Mouse (Mus musculus) CD4-positive, CD25-positive, alpha-beta regulatory T cell, adult 2 months (primary cell): ENCODE results near the gene Frmd4b.

ENCODE experiments used
- DNase-seq: peaks from one replicate; pipeline ENCODE4 v3.0.0-alpha.2; 2012; ENCODE audit warnings: low read depth, low spot score

The Frmd4b gene

DNA sequence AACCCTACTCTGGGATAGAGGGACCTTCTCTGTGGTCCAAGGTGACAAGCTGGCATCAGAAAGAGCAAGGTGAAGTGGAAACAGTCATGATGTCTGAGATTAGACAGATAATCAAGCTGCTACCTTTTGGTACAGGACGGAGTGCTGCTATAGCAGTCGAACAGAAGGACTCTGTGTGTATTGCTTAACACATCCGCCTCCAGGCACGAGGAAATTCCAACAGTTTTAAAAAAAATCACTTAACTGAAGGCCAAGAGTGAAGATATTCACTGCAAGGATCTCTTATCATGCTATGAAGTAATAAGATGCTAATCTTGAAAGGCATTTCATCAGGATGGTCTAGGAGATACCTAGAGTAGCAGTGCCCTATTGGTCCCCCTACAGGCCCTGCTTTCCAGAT, 298.3 kb downstream of the Frmd4b start:
- no peak for DNase-seq

DNA sequence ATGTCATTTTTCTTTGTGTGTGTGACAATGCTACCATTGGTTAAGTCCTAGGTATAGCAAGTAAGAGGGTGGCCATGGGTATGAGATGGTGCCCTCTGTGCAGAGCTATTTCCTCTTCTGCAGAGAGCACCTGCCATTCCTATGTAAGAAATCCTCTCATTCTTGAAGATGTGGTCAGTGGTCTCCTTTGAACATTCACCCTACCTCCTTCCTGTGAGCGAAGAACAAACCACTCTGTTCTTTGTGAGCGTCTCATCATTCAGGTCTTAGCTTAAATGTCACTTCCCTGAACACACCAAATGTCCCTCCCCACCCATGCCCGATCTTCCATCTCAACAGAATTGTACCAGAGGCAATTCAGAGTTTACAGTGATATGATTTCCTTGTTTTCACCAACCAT, 299.4 kb downstream of the Frmd4b start:
- peak; percentile 43 for DNase-seq

DNA sequence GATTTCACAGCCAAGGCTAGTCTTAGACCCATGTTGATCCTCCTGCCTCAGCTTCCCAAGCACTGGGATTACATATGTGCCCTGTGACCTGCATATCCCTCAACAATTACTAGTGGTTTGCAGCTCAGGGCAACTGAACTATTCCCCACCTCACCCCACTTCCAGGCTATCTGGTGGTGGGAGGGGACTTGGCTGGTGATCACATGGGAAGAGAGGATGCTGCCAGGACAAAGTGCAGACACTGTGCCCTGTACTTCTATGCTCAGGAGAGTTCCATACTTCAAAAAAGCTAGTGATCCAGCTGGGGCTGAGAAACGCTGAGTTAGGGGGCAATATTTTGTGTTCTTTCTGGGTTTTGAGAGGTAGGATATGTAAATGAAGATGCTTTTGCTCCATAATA, 300.6 kb downstream of the Frmd4b start:
- no peak for DNase-seq

DNA sequence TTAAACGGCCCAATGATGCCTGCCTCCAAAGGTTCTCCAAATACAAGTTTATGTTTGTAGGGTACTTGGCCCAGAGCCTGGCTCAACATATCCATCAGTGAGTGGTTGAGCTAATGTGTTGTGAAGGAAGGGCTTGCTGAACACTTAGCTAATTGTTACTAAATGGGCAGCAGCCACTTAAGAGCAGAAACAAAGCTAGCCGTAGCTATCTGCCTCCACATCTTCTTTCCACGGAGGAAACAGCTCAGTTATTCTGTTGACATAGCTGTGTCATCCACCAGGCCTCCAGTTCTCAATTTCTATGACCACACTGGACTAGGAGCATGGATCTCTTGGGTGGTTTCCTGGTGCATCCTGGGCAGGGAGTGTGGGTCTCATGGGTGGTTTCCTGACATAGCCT, 302.0 kb downstream of the Frmd4b start:
- no peak for DNase-seq

DNA sequence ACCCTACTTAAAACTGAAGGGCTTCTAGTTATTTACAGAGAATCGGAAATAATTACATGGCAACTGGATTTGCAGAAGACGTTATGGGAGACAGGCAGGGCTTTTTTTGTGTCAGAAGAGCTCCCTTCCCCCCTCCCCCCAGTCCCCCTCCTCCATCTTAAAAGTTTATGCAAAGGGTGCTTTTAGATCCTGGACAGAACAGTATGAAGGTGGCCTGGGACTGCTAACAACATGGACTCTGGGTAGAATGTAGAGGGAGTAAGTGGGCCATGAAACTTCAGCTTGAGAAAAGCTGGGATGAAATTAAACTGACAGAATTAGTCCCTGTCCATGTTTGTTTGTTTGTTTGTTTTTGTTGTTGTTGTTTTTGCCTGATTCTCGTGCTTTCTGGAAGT, 304.8 kb downstream of the Frmd4b start:
- DNase-seq = no peak

DNA sequence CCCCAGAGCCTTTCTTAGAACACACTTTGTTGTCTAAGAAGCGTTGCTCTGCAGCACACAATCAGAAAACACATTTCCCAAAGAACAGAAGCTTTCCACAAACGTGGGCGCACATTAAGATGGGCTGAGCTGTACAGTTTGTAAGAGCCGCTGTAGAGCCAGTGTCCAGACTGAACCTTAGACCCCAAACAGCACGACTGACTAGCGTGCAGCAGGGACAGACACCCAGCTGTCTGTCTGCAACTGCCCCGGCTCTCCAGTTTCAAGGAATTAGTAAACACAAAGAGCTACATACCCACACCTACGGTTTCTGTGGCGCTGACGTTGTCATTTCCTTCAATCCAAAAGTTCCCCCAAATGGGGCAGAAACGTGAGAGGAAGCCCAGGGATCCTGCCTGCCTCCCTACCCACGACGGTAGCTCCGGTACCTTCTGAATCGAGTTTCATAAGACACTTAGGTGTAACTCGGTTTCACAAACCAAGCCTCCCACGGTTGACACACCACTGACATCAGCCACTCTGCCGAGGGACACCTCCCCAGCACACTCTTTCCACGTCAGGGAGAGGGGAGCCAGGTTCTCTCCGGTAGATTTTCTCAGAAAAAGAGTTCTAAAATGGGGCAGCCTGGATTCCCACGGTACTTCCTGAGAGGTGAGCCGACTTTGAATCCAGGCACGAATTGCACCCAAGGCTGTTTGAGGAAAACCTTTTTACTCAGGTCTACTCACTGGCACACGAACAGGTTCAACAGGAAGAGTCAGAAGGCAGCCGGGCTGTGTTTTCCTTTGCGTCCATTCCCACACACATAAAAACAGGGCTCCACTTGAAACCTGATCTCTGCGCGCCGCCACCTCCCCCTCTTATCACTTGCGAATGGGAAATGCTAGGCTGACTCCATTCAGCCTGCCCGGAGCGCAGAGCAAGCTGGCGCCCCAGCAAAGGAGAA, 305.5 kb downstream of the Frmd4b start:
- DNase-seq = peak; percentile 77

DNA sequence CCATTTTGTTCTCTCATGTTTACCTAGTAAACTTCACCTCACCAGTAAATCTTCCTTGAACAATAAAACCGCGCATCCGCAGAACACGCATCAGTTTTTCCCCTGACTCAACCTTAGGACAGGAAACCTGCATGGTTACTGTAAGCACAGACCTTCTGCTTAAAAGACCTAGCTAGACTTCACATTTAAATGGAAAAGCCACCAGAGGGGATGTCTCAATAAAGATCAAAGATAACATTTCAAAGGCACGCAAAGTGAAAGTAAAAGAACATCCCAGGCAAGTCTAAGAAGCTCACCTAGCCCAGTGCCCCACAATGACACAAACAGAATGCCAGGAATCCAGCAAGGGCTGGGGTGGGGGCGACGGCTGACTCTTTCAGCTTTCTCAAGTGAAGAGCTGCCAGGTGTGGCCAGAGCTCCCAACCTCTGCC, 306.4 kb downstream of the Frmd4b start:
- peak; percentile 79 for DNase-seq

DNA sequence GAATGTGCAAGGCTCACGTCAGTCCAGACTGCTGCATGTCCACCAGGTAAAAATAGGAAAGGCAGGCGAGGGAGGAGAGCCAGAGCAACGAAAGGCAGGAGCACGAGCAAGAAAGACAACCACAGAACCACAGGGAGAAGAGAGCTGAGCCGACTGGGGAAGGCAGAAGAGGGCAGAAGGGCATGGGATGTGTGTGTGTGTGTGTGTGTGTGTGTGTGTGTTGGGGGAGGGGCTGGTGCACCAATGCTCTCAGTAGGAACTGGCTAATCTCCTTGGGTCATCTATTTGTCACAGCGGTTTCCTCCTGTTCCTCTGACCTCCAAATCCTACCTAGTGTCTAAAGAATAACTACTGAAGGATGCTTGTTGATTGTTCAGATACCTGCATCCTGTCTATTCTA, 308.2 kb downstream of the Frmd4b start:
- no peak for DNase-seq

DNA sequence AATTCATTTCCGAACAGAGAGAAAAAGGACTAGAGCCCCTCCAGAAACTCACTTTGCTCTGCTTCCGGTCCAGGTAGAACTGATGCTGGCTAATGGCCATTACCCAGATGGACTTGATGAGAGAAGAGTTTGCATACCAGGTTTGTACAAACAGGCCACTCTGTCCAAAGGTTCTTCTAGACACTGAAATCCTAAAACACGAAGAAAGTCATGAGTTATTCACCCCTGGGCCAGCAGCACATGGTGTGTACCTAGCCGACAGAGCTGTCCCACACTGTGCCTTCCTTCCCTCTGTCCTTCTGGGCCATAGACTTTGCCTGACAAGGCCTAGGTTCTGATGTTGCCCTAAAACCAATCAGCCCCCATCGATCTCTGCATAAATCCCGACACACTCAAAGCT, 308.8 kb downstream of the Frmd4b start:
- DNase-seq = no peak

DNA sequence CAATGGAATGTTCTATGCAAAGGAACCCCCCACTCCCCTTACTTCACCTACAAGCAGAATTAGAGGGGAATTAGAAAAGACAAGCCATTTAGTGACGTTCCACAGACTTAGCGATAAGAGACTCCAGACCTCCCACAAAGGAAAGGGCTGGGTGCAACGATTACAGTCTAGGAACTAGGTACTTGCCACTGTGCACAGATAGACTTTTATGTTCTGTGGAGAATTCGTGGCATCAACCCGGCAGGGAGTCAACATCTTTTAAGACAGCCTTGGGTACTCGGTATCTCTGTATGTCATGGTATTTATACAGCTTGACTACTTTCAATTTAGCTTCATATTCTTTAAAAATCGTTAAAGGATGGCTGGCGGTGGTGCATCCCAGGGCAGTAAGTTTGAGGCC, 310.1 kb downstream of the Frmd4b start:
- DNase-seq = no peak

DNA sequence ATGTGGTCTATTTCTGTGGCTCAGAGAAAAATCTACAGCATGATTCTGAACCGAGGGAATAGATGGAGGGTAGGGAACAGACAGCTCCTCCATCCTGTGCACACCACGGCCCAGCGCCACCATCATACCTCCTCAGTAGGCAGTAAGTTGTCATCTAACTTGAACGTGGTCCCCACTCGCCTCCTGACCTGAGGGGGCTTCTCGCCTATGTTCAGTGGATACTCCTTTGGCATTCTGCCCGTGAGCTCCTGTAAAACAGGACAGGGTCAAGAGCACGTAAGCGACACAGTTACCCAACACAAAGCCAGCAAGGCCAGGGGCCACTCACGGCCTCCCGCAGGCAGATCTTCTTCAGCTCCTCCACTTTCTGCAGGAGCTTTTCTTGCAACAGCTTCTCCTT, 311.0 kb downstream of the Frmd4b start:
- no peak for DNase-seq

DNA sequence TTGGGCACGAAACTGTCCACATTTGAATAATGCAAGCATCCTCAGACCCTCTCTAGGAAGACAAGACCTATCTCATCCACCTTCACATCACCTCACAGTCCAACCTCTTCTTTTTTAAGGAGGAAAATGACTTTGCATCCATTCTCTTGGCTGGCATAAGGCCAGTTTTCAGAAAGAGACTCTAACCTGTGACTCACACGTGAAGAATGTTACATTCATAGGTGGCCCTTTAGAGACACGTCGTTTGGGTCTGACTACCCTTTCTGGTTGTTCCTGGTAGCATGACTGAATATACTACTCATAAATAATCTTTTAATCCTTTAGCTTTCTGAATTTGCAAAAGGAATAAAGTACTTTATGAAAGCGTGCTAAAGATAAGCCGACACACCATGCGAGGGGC, 311.9 kb downstream of the Frmd4b start:
- no peak for DNase-seq

DNA sequence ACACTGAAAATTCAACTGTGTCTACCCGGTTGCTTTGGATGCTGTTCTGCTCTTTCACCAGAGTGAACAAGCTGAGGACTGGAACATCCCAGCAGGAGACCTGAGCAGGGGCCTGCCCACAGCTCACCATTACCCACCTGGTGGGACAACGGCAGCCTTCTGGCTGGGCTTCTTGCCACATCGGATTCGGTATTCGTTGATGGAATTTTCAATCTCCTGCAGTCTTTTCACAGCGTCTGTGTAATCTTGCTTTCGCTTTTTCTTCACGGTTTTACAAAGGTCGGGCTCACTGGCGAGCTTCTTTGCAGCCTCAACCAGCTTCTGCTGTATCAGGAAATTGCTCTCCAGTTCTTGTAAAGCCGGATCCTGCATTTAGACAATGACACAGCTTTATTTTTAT, 312.3 kb downstream of the Frmd4b start:
- no peak for DNase-seq

DNA sequence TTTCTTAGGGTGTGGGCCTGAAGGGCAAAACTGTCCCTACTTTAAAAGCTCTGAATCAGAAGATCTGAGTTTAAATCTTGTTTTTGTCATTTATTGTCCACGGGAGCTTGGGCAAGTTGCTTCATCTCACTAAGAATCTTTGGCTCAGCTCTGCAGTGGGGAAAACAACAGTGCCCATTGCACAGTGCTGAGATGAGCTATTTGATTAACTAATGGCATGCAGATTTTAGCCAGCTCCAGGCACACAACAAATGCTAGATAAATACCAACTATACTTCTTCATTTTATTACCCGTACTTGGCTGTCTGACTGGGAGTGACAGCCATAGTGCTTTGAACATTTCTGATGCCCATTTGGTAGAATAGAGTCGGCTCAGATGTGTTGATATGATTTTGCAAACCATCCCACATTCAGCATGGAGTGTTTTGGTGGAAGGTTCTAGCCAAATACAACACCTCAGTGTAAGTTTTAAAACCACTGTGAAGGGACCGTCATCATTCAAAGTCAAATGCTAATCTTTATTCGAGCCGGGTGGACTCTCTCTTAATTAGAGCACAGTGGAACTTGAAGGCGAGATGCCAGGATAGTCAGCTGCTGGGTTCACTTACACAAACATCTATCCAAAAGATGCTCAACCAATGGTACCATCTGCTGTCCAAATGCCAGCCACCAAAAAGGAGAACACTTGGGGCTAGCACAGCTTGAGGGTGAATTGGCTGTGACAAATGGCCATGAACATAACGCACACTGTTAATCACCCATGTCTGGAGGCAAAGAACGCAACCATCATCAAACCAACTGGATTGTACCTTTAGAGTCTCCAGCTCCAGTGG, 313.8 kb downstream of the Frmd4b start:
- DNase-seq = no peak

DNA sequence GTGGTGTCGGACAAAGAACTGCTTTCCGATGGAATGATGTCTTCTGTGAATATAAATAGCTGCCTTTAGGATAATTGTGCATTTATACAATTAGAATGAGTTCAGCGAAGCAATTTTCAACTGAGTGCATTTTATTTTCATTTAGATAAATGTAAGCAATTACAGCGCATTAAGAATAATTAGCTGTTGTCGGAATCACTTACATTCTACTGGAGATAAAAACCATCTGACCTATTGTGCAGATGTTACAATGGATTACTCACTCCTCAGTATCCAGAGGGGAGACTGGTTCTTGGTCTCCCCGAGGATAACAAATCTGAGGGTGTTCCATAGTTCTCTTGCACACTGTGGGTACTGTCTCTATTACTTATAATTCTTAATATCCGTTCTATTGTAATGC, 315.0 kb downstream of the Frmd4b start:
- DNase-seq = no peak

DNA sequence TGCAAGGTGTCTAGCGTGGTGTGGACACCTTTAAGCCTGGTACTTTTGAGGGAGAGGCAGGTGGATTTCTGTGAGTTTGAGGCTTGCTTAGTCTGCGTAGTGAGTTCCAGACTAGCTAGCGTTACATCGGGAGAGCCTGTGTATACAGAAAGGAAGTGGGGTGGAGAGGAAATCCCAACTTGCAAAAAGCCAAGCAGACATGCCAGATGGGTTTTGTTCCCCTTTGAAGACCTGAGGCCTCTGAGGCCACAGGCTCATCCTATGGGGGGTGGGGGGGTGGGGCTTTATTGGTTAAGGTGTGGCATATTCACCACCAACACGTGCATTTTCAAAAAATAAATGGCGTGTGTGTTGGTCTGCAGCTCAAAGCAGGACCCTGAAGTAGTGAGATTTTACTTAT, 316.7 kb downstream of the Frmd4b start:
- no peak for DNase-seq

DNA sequence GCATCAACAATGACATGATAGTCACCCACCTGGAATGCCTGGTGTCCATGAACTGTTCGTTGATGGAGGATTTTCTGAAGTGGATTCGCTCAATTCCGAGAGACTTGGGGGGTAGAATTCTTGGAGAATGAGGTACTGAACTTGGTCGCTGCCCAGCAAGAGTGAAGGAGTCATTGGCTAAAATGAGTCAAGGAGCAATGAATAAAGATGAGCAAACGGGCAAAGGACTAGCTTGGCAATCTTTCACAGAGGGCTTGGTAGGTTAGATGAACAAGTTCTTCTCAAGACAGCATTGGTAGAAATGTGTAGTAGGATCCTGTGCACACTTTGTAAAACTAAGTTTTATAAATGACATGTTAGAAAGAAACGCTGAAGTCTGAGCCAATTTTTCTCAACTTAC, 317.2 kb downstream of the Frmd4b start:
- no peak for DNase-seq

DNA sequence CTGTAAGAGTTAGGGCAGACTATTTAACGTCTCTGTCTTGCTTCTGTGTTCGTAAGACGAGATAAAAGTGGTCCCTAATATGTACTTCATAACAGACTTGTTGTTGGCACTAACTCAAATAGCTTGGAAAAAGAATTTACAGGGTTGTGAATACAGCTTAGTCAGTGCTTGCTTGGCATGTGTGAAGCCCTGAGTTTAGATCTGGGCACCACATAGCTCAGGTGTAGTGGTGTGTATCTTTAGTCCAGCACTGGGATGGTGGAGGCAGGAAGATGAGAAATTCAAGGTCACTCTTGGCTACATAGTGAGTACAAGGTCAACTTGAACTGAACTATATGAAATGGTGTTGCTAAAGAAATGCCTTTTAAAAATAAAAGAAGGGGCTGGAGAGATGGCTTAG, 320.2 kb downstream of the Frmd4b start:
- no peak for DNase-seq

DNA sequence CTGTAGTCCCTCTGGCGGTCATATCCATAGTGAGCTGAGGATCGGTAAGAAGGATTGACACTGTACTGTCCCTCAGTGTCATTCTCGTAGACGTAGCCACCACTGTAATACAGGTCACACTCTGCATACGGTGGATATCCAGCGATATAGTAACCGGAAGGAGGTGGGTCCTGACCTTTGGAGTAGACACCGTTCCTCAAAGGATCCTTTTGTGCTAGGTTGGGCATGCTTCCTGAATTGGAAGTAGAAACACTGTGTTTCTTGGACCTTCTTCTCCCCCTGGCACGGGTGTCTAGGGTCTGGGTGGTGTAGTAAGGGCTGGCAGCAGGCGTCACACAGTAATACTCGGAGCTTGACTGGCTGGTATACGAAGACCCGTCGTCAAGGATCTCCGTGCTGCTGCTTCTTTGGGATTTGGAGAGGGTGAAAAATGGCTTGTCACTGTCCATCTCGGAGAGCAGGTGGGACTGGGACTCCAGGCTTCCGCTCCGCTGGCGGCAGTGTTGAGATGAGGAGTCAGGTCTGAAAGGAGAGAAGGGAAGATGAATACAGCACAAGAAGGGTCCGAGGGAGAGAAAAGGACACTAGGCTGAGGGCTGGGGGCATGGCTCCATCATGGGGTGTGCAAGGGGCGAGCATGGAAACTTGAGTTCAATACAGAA, 321.3 kb downstream of the Frmd4b start:
- DNase-seq = no peak

DNA sequence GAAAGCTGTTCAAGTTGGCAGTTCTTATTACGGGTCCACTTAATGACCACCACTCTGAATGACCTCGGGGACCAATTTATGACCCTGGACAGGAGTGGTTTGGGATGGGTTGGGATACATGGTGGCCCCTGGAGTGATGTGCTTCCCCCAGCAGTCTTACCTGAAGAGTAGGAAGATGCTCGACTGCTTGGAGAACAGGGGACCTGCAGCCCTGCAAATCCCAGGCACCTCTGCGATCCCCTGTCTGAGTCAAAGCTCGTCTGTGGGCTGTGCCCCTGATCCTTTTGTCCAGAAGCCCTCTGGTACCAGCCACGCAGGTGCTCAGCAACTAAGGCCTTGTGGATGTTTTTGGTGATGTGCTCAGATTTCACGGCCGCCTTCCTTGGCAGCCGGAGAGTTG, 321.9 kb downstream of the Frmd4b start:
- no peak for DNase-seq

DNA sequence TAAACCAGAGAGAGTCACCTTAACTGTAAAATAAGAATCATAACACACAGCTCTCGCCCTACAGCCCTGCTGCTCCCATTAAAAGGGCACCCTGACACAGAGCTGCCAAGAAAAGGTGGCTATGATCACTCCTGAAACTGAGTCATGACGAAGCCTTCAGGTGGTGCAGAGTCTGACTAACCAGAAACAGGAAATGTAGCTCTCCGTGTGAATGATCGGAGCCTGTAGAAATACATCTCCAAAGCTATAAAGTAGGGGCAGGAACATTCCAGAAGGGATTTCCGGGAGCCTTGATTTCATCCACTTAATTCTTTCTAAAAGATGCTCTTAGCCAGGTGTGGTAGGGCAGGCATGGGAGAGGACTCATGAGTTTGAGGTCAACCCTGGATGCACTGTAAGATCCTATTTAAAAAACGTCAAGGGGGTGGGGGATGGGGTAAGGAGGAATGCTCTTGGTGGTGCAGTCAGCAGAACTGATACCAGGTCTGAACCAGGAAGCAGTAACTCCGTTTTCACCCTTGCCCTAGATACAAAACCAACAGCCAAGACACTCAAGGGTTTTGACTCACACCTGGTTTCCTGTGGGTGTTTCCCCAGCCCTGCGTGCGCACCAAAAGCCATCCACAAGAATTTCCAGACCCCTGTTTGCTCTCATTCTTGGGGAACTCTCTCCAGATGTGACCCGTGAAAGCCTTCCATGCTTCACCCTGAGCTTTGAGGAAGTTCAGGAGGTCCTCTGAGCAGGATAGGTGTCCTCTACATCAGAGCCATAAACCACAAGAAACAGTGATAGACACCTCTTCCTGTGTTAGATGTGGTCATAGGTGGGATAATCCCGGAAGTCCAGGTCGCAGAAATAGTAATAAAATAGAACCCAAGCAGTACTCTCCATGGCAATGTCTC, 323.4 kb downstream of the Frmd4b start:
- DNase-seq = peak; percentile 83
